Mouse (Mus musculus) MEL (cell line): ENCODE measurements around the gene Ankar. TPM values are rescaled to one million over a fixed set of nuclear protein-coding genes. Genes with fewer than 3 reads are reported as not detected.
A peak's percentile ranks its signal among the peaks of the same experiment; 100 is the strongest.

Source experiments
- DNase-seq: peaks from one replicate; pipeline ENCODE4 v3.0.0; 2011; ENCODE audit warnings: low read depth, low spot score
- H3K27ac ChIP-seq: 2 replicates; pipeline ENCODE4 v1.5.1; 2012; ENCODE audit warnings: low read depth, mild to moderate bottlenecking, control low read depth, low read length, moderate library complexity; ENCODE audit not compliant: control insufficient read depth
- H3K27me3 ChIP-seq, 2 experiments: fragments of 150-350 bp in 1 of 2; sonication (generic) in 1 of 2; 2 replicates each; pipeline ENCODE4 v1.6.1; 2012; ENCODE audit warnings: low read length in 2 of 2, mild to moderate bottlenecking in 2 of 2, improper control_type of control experiment in 1 of 2, moderate library complexity in 1 of 2; ENCODE audit not compliant: insufficient read depth in 2 of 2, control insufficient read depth in 1 of 2
- H3K36me3 ChIP-seq, 2 experiments: 2 replicates each; pipeline ENCODE4 v1.6.1; 2012 to 2014; ENCODE audit warnings: low read length in 2 of 2, improper control_type of control experiment in 1 of 2, inconsistent platforms in 1 of 2, mild to moderate bottlenecking in 1 of 2; ENCODE audit not compliant: insufficient read depth in 2 of 2, control insufficient read depth in 1 of 2
- H3K4me1 ChIP-seq, 2 experiments: fragments of 150-350 bp in 1 of 2; sonication (generic) in 1 of 2; 2 replicates each; pipeline ENCODE4 v1.6.1; 2012; ENCODE audit warnings: low read length in 2 of 2, improper control_type of control experiment in 1 of 2, mild to moderate bottlenecking in 1 of 2; ENCODE audit not compliant: insufficient read depth in 2 of 2, control insufficient read depth in 1 of 2
- H3K4me3 ChIP-seq, 2 experiments: fragments of 150-350 bp in 1 of 2; sonication (generic) in 1 of 2; 2 replicates each; pipeline ENCODE4 v1.5.1; 2012; ENCODE audit warnings: low read depth in 2 of 2, low read length in 2 of 2, mild to moderate bottlenecking in 2 of 2, moderate library complexity in 2 of 2, control low read depth in 1 of 2, improper control_type of control experiment in 1 of 2; ENCODE audit not compliant: control insufficient read depth in 1 of 2, insufficient read depth in 1 of 2
- H3K79me2 ChIP-seq: 2 replicates; pipeline ENCODE4 v1.6.1; 2012; ENCODE audit warnings: mild to moderate bottlenecking, low read length, moderate library complexity; ENCODE audit not compliant: control insufficient read depth, poor library complexity, insufficient read depth
- H3K9ac ChIP-seq: 2 replicates; pipeline ENCODE4 v1.6.1; 2012; ENCODE audit warnings: low read depth, mild to moderate bottlenecking, control low read depth, low read length, moderate library complexity; ENCODE audit not compliant: control insufficient read depth, poor library complexity, severe bottlenecking
- H3K9me3 ChIP-seq: fragments of 150-350 bp; sonication (generic); replicated peaks from 2 replicates; pipeline ENCODE4 v1.6.1; 2012; ENCODE audit warnings: mild to moderate bottlenecking, low read length, improper control_type of control experiment, moderate library complexity; ENCODE audit not compliant: insufficient read depth
- BHLHE40 ChIP-seq: IDR thresholded peaks from 2 replicates; pipeline ENCODE4 v1.6.1; 2012; ENCODE audit warnings: low read depth, mild to moderate bottlenecking, inconsistent platforms, low read length, improper control_type of control experiment, borderline replicate concordance
- E2F4 ChIP-seq: IDR thresholded peaks from 2 replicates; pipeline ENCODE4 v1.6.1; 2011; ENCODE audit warnings: low read depth, low read length, improper control_type of control experiment, borderline replicate concordance
- EP300 ChIP-seq, 2 experiments: IDR thresholded peaks; 2 replicates each; pipeline ENCODE4 v1.6.1; 2011; ENCODE audit warnings: improper control_type of control experiment in 2 of 2, low read length in 2 of 2, low read depth in 1 of 2, mild to moderate bottlenecking in 1 of 2
- GABPA ChIP-seq: IDR thresholded peaks from 2 replicates; pipeline ENCODE4 v1.6.1; 2012; ENCODE audit warnings: low read depth, mild to moderate bottlenecking, inconsistent platforms, low read length, improper control_type of control experiment, moderate library complexity
- GATA1 ChIP-seq: IDR thresholded peaks from 2 replicates; pipeline ENCODE4 v1.6.1; 2011; ENCODE audit warnings: low read depth, low read length, improper control_type of control experiment
- KAT2A ChIP-seq: conservative IDR thresholded peaks from 2 replicates; pipeline ENCODE4 v1.6.1; 2012; ENCODE audit warnings: low read depth, low read length, improper control_type of control experiment, inconsistent platforms
- MAZ ChIP-seq: IDR thresholded peaks from 2 replicates; pipeline ENCODE4 v1.6.1; 2012; ENCODE audit warnings: low read depth, mild to moderate bottlenecking, inconsistent platforms, low read length, improper control_type of control experiment
- MYB ChIP-seq: IDR thresholded peaks from 2 replicates; pipeline ENCODE4 v1.6.1; 2011; ENCODE audit warnings: mild to moderate bottlenecking, low read depth, low read length, improper control_type of control experiment
- NELFE ChIP-seq: IDR thresholded peaks from 2 replicates; pipeline ENCODE4 v1.6.1; 2011; ENCODE audit warnings: low read depth, low read length, improper control_type of control experiment
- NRF1 ChIP-seq: IDR thresholded peaks from 2 replicates; pipeline ENCODE4 v1.6.1; 2014; ENCODE audit warnings: low read depth, mild to moderate bottlenecking, inconsistent platforms, low read length, improper control_type of control experiment, moderate library complexity; ENCODE audit not compliant: poor library complexity, insufficient read depth, severe bottlenecking
- POLR2AphosphoS2 ChIP-seq: IDR thresholded peaks from 2 replicates; pipeline ENCODE4 v1.6.1; 2011; ENCODE audit warnings: low read length, improper control_type of control experiment
- RCOR1 ChIP-seq: IDR thresholded peaks from 2 replicates; pipeline ENCODE4 v1.6.1; 2012; ENCODE audit warnings: low read depth, mild to moderate bottlenecking, inconsistent platforms, low read length, improper control_type of control experiment
- SIN3A ChIP-seq: IDR thresholded peaks from 2 replicates; pipeline ENCODE4 v1.6.1; 2012; ENCODE audit warnings: low read length, improper control_type of control experiment, inconsistent platforms
- SMC3 ChIP-seq: IDR thresholded peaks from 2 replicates; pipeline ENCODE4 v1.6.1; 2011; ENCODE audit warnings: low read depth, low read length, improper control_type of control experiment
- TCF12 ChIP-seq: IDR thresholded peaks from 2 replicates; pipeline ENCODE4 v1.6.1; 2014; ENCODE audit warnings: low read depth, mild to moderate bottlenecking, inconsistent platforms, low read length, improper control_type of control experiment, moderate library complexity
- USF1 ChIP-seq: IDR thresholded peaks from 2 replicates; pipeline ENCODE4 v1.6.1; 2014; ENCODE audit warnings: low read depth, mild to moderate bottlenecking, inconsistent platforms, low read length, improper control_type of control experiment, moderate library complexity
- ZKSCAN1 ChIP-seq: IDR thresholded peaks from 2 replicates; pipeline ENCODE4 v1.6.1; 2012; ENCODE audit warnings: low read depth, mild to moderate bottlenecking, inconsistent platforms, low read length, improper control_type of control experiment, moderate library complexity
- ZMIZ1 ChIP-seq: IDR thresholded peaks from 2 replicates; pipeline ENCODE4 v1.6.1; 2012; ENCODE audit warnings: low read depth, mild to moderate bottlenecking, inconsistent platforms, low read length, improper control_type of control experiment, moderate library complexity
- polyA plus RNA-seq, 2 experiments: library from polyadenylated mRNA; stranded (reverse) in 1 of 2; unstranded in 1 of 2; fragments of >175 nt in 1 of 2; fragments of >200 nt in 1 of 2; gene quantifications; 2 replicates each; pipeline versions ENCODE4 v1.2.1 to v1.2.4; 2012; ENCODE audit warnings: low replicate concordance in 2 of 2, low read depth in 1 of 2; ENCODE audit not compliant: insufficient read length in 2 of 2, insufficient read depth in 1 of 2, missing spikeins in 1 of 2
- total RNA-seq: library from RNA; depleted of rRNA; stranded (reverse); fragments of 300-350 nt; gene quantifications from 2 replicates; pipeline ENCODE4 v1.2.3, GENCODE M21; 2012

The Ankar gene
- total and polyA plus RNA-seq, 3 experiments = not detected

- no peaks in the 10 kb centered on the region; a peak in 1 of 4 replicates for H3K27me3 ChIP-seq
- no peak overlapping the region for H3K4me3 ChIP-seq
- DNase-seq = no peak
- no peaks in the 10 kb centered on the region for H3K9me3 ChIP-seq
- no peak overlapping the region for H3K9ac ChIP-seq
- no peaks in the 10 kb centered on the region for H3K79me2 ChIP-seq
- H3K4me1 ChIP-seq = no peaks in the 10 kb centered on the region
- TF ChIP-seq RCOR1 (no peak), KAT2A (no peak), SMC3 (no peak), USF1 (no peak), NELFE (no peak), ZMIZ1 (no peak), BHLHE40 (no peak), NRF1 (no peak), GATA1 (no peak), SIN3A (no peak), E2F4 (no peak), EP300 (IDR thresholded peaks at IDR 0.05; ENCODE audit: low read depth in 1 of 2, low read length in 2 of 2) (no peak), GABPA (no peak), MAZ (no peak)
- TF ChIP-seq, all 39 proteins: peak for 0
- Histone ChIP-seq H3K27ac (no peak overlapping the region), H3K36me3 (no peaks in the 10 kb centered on the region)
Observed at GRCm38 (mm10) chr1:72698651-72699050, 1.7 kb downstream of the Ankar start.

- no peaks in the 10 kb centered on the region; a peak in 2 of 4 replicates for H3K27me3 ChIP-seq
- no peak overlapping the region for H3K27ac ChIP-seq
- no peak overlapping the region for H3K9ac ChIP-seq
- H3K36me3 ChIP-seq = no peaks in the 10 kb centered on the region
- H3K79me2 ChIP-seq = no peaks in the 10 kb centered on the region
- DNase-seq = peak; percentile 79
- no peak overlapping the region for H3K4me3 ChIP-seq
- no peak for TF ChIP-seq ZKSCAN1
- no peak for TF ChIP-seq TCF12
- TF ChIP-seq SIN3A = no peak
- TF ChIP-seq BHLHE40 = no peak
- no peak for TF ChIP-seq MYB
- no peak for TF ChIP-seq USF1
- no peak for TF ChIP-seq POLR2AphosphoS2
- TF ChIP-seq NELFE = no peak
- H3K9me3 ChIP-seq = no peaks in the 10 kb centered on the region
- H3K4me1 ChIP-seq = no peaks in the 10 kb centered on the region
Observed at GRCm38 (mm10) chr1:72696256-72696655, 4.1 kb downstream of the Ankar start.
